Mouse (Mus musculus) thymus, postnatal 14 days (tissue): Measurements from ENCODE around the gene Tcf7l1.

Source experiments
- DNase-seq: peaks from one replicate; pipeline ENCODE4 v3.0.0; 2021

Tcf7l1 gene

GRCm38 (mm10) chr6:72783780-72784179 is 5.3 kb downstream of the Tcf7l1 start:
- DNase-seq: no peak

GRCm38 (mm10) chr6:72778779-72779776 is 10.0 kb downstream of the Tcf7l1 start:
- DNase-seq: no peak

- DNase-seq: no peak
Measured at GRCm38 (mm10) chr6:72777212-72777611, 11.8 kb downstream of the Tcf7l1 start.

- no peak for DNase-seq
Measured at GRCm38 (mm10) chr6:72774275-72774674, 14.8 kb downstream of the Tcf7l1 start.

GRCm38 (mm10) chr6:72769915-72770776 is 18.9 kb downstream of the Tcf7l1 start:
- no peak for DNase-seq

- DNase-seq: no peak
Measured at GRCm38 (mm10) chr6:72769343-72769742, 19.7 kb downstream of the Tcf7l1 start.

- no peak for DNase-seq
Measured at GRCm38 (mm10) chr6:72768804-72769203, 20.2 kb downstream of the Tcf7l1 start.

GRCm38 (mm10) chr6:72768097-72768496 is 21.0 kb downstream of the Tcf7l1 start:
- no peak for DNase-seq

GRCm38 (mm10) chr6:72763616-72764015 is 25.4 kb downstream of the Tcf7l1 start:
- DNase-seq: no peak

- DNase-seq: no peak
Measured at GRCm38 (mm10) chr6:72761645-72762044, 27.4 kb downstream of the Tcf7l1 start.

- DNase-seq: no peak
Measured at GRCm38 (mm10) chr6:72758239-72759017, 30.6 kb downstream of the Tcf7l1 start.

- DNase-seq: no peak
Measured at GRCm38 (mm10) chr6:72755267-72755889, 33.7 kb downstream of the Tcf7l1 start.

- DNase-seq: no peak
Measured at GRCm38 (mm10) chr6:72754215-72754614, 34.8 kb downstream of the Tcf7l1 start.

- DNase-seq: no peak
Measured at GRCm38 (mm10) chr6:72753782-72754181, 35.3 kb downstream of the Tcf7l1 start.

GRCm38 (mm10) chr6:72752824-72753223 is 36.2 kb downstream of the Tcf7l1 start:
- DNase-seq: no peak

- peak; percentile 18 for DNase-seq
Measured at GRCm38 (mm10) chr6:72751210-72751609, 37.8 kb downstream of the Tcf7l1 start.

GRCm38 (mm10) chr6:72748882-72749437 is 40.1 kb downstream of the Tcf7l1 start:
- DNase-seq: no peak

- no peak for DNase-seq
Measured at GRCm38 (mm10) chr6:72748421-72748820, 40.6 kb downstream of the Tcf7l1 start.

- DNase-seq: no peak
Measured at GRCm38 (mm10) chr6:72747814-72748213, 41.2 kb downstream of the Tcf7l1 start.

- DNase-seq: no peak
Measured at GRCm38 (mm10) chr6:72747156-72747555, 41.9 kb downstream of the Tcf7l1 start.

- DNase-seq: peak; percentile 59
Measured at GRCm38 (mm10) chr6:72745781-72746180, 43.3 kb downstream of the Tcf7l1 start.
